ENCODE assay signal across 43 mouse cellular contexts in genomic region chr2:36452287-36452686, GRCm38 (mm10). TPM values are rescaled to one million over a fixed set of nuclear protein-coding genes. Genes with fewer than 3 reads are reported as not detected.
"Had no signal": no experiment of that assay in that cellular context is flagged by ENCODE, and none has a peak within 500 bp of the region (broad histone marks: within the 10 kb centered on the region; RNA-seq: fewer than 3 reads in every experiment).

Olfr340 (plus strand) TSS chr2:36452587.

- H3K4me1 ChIP-seq: heart, embryonic 10.5 days; heart, embryonic 12.5 days; heart, embryonic 13.5 days; heart, embryonic 15.5 days; hindbrain, embryonic 10.5 days; hindbrain, embryonic 12.5 days; hindbrain, embryonic 13.5 days; hindbrain, embryonic 15.5 days; intestine, embryonic 15.5 days; kidney, embryonic 15.5 days had no signal

- H3K9ac ChIP-seq: heart, embryonic 12.5 days; heart, embryonic 13.5 days; heart, embryonic 15.5 days; hindbrain, embryonic 12.5 days; hindbrain, embryonic 13.5 days; hindbrain, embryonic 14.5 days; hindbrain, embryonic 15.5 days; intestine, embryonic 15.5 days; kidney, embryonic 15.5 days had no signal

- H3K27me3 ChIP-seq: heart, embryonic 12.5 days; heart, embryonic 13.5 days; heart, embryonic 15.5 days; hindbrain, embryonic 12.5 days; hindbrain, embryonic 13.5 days; hindbrain, embryonic 15.5 days; intestine, embryonic 15.5 days; kidney, embryonic 15.5 days had no signal

- H3K4me3 ChIP-seq: heart, embryonic 10.5 days; heart, embryonic 12.5 days; heart, embryonic 13.5 days; heart, embryonic 15.5 days; hindbrain, embryonic 10.5 days; hindbrain, embryonic 12.5 days; hindbrain, embryonic 13.5 days; hindbrain, embryonic 15.5 days; intestine, embryonic 15.5 days; kidney, embryonic 15.5 days; layer of hippocampus, adult 2 months had no signal

- H3K4me2 ChIP-seq: heart, embryonic 11.5 days; heart, embryonic 12.5 days; heart, embryonic 13.5 days; heart, embryonic 15.5 days; hindbrain, embryonic 12.5 days; hindbrain, embryonic 13.5 days; hindbrain, embryonic 14.5 days; hindbrain, embryonic 15.5 days; intestine, embryonic 15.5 days; kidney, embryonic 15.5 days had no signal

- H3K27ac ChIP-seq: heart, embryonic 10.5 days; heart, embryonic 13.5 days; heart, embryonic 15.5 days; hindbrain, embryonic 10.5 days; hindbrain, embryonic 12.5 days; hindbrain, embryonic 13.5 days; hindbrain, embryonic 14.5 days; hindbrain, embryonic 15.5 days; hindbrain, postnatal 0 days; intestine, embryonic 15.5 days; kidney, embryonic 15.5 days; kidney, postnatal 0 days; layer of hippocampus, adult 2 months had no signal

- H3K36me3 ChIP-seq: heart, embryonic 10.5 days; heart, embryonic 12.5 days; heart, embryonic 13.5 days; heart, embryonic 15.5 days; hindbrain, embryonic 10.5 days; hindbrain, embryonic 12.5 days; hindbrain, embryonic 13.5 days; hindbrain, embryonic 15.5 days; intestine, embryonic 15.5 days; kidney, embryonic 15.5 days had no signal

- DNase-seq: heart, postnatal 10 days; heart, postnatal 14 days; heart, postnatal 36 days; heart, postnatal 4 days; kidney, adult 11 months; kidney, adult 18-20 months; kidney, adult 2 months; kidney, adult 8-10 months; kidney, adult 9 months; kidney, postnatal 10 days; kidney, postnatal 14 days; kidney, postnatal 25 days; kidney, postnatal 36 days; kidney, postnatal 4 days; layer of hippocampus, adult 9-11 months; layer of hippocampus, postnatal 36 days had no signal

- H3K9me3 ChIP-seq: heart, embryonic 15.5 days; intestine, embryonic 15.5 days; kidney, embryonic 15.5 days had no signal

- ATAC-seq: hindbrain, embryonic 16.5 days; hindbrain, postnatal 0 days; inflammation-experienced regulatory T-cells, adult 6 months; intestine, embryonic 15.5 days; intestine, embryonic 16.5 days; intestine, postnatal 0 days had no signal

RNA-seq across cellular contexts. Expression of gene Olfr340, which starts in this region (rescaled TPM):
- polyA plus RNA-seq: heart, embryonic 10.5 days; heart, embryonic 11.5 days; heart, embryonic 12.5 days; heart, embryonic 13.5 days; heart, embryonic 14.5 days; heart, embryonic 15.5 days; heart, embryonic 16.5 days; heart, postnatal 0 days; hindbrain, embryonic 10.5 days; hindbrain, embryonic 11.5 days; hindbrain, embryonic 12.5 days; hindbrain, embryonic 13.5 days; hindbrain, embryonic 14.5 days; hindbrain, embryonic 15.5 days; hindbrain, embryonic 16.5 days; hindbrain, postnatal 0 days; inflammation-experienced regulatory T-cells, adult 6 months; intestine, embryonic 14.5 days; intestine, embryonic 15.5 days; intestine, embryonic 16.5 days; intestine, postnatal 0 days; kidney, adult 2 months; kidney, embryonic 14.5 days; kidney, embryonic 15.5 days; kidney, embryonic 16.5 days; kidney, postnatal 0 days; large intestine, adult 2 months had no signal
